Mouse (Mus musculus): Measurements from ENCODE around the gene Olfr167. TPM values are rescaled to one million over a fixed set of nuclear protein-coding genes. Genes with fewer than 3 reads are reported as not detected.
"Not testable (repeated sequence)": the region's sequence is repeated elsewhere in the genome, so short reads cannot be mapped to it uniquely, and the experiment has no call there.

Gene Olfr167
- not detected in 2 replicates for polyA plus RNA-seq (2014; fragmentation: Nextera tagmentation; extraction: Ambion mirVana)

DNA sequence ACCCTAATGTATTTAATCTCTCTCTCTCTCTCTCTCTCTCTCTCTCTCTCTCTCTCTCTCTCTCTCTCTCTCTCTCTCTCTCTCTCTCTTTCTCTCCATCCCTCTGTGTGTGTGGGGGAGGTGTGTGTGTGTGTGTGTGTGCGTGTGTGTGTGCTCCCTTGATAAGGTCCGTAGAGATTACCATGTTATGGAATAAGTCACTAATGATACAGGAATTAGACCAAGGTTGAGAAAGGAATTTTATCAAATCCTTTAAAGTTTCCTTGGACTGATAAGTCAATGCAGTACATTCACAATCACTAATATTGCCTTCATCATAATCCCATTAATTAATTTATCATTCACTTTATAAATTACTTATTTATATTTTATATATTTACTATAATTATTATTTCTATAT is at the start of gene Olfr167:
TSS of gene Olfr167 (minus strand) at position 101 of the 400 bp plus-strand sequence.
- H3K27ac ChIP-seq (ENCODE audit: low read depth, low read length) = no peak within 1 kb of the TSS
- ATAC-seq (no peak), DNase-seq (ENCODE audit: low spot score) (no peak)
- no peak within 1 kb of the TSS for H3K9ac ChIP-seq (ENCODE audit: low read length)
- no peaks in the 10 kb centered on the region for H3K9me3 ChIP-seq (replicated peaks; ENCODE audit: control insufficient read depth, low read length)
- WGBS = 88% methylated on average over 2 of the region's 2 CpGs
- no peaks in the 10 kb centered on the region for H3K4me1 ChIP-seq (ENCODE audit: control insufficient read depth, insufficient read depth, low read length)
- no peaks in the 10 kb centered on the region for H3K36me3 ChIP-seq (ENCODE audit: control insufficient read depth, insufficient read depth, low read length)
- H3K27me3 ChIP-seq (replicated peaks; ENCODE audit: control insufficient read depth, insufficient read depth, low read length) = no peaks in the 10 kb centered on the region
- no peak within 1 kb of the TSS for H3K4me3 ChIP-seq (ENCODE audit: low read depth, low read length)
- no peak within 1 kb of the TSS for H3K4me2 ChIP-seq (ENCODE audit: low read length)

DNA sequence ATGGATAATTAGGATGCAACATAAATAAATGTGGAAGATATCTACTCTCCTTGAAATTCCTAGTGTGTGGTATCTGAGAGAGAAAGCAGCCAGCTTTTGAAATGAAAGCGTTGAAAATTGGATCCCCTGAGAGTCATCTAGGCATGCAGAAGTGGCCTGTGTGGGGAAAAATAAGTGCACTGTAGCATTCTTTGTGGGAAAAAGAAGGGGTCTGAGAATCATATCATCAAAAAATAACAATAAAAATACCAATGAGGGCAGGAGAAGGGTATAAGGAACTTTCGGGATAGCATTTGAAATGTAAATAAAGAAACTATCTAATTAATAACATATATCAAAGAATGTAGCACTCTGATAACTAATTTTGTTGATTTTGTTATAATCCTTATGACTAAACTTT is 49.6 kb upstream of the Olfr167 start, which contains the start of gene Olfr169:
TSS of gene Olfr169 (minus strand) at position 101 of the 400 bp plus-strand sequence.
- not testable (repeated sequence) for DNase-seq (ENCODE audit: low spot score); H3K4me1 ChIP-seq (ENCODE audit: control insufficient read depth, insufficient read depth, low read length); H3K4me2 ChIP-seq (ENCODE audit: low read length); H3K9ac ChIP-seq (ENCODE audit: low read length); H3K27ac ChIP-seq (ENCODE audit: low read depth, low read length); H3K4me3 ChIP-seq (ENCODE audit: low read depth, low read length); H3K9me3 ChIP-seq (replicated peaks; ENCODE audit: control insufficient read depth, low read length); H3K36me3 ChIP-seq (ENCODE audit: control insufficient read depth, insufficient read depth, low read length); ATAC-seq; H3K27me3 ChIP-seq (replicated peaks; ENCODE audit: control insufficient read depth, insufficient read depth, low read length)
- WGBS = 100% methylated on average over 2 of the region's 2 CpGs

DNA sequence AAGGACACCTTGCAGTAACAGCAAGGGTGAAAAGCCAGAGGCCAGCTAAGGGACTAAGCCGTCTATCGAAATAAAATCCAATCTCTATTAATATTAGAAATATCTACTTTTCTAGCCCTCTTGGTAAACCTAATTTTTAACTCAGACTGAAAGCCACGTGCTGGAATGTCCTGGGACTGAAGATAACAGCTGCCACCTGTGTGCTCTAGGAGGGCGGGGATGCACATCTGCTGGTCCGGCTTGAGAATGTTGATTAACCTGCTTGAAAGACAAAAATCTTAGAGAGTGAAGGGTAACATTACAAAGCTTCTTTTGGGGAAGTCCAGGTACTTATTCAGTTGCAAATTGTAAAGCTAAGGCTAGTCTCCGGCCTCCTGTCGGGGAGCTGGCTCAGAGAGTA is 31.4 kb upstream of the Olfr167 start:
- H3K4me3 ChIP-seq (ENCODE audit: low read depth, low read length); H3K27ac ChIP-seq (ENCODE audit: low read depth, low read length); H3K4me2 ChIP-seq (ENCODE audit: low read length); ATAC-seq; H3K36me3 ChIP-seq (ENCODE audit: control insufficient read depth, insufficient read depth, low read length); H3K4me1 ChIP-seq (ENCODE audit: control insufficient read depth, insufficient read depth, low read length); H3K9me3 ChIP-seq (replicated peaks; ENCODE audit: control insufficient read depth, low read length); H3K27me3 ChIP-seq (replicated peaks; ENCODE audit: control insufficient read depth, insufficient read depth, low read length); DNase-seq (ENCODE audit: low spot score); H3K9ac ChIP-seq (ENCODE audit: low read length): not testable (repeated sequence)
- 88% methylated on average over 7 of the region's 7 CpGs for WGBS

DNA sequence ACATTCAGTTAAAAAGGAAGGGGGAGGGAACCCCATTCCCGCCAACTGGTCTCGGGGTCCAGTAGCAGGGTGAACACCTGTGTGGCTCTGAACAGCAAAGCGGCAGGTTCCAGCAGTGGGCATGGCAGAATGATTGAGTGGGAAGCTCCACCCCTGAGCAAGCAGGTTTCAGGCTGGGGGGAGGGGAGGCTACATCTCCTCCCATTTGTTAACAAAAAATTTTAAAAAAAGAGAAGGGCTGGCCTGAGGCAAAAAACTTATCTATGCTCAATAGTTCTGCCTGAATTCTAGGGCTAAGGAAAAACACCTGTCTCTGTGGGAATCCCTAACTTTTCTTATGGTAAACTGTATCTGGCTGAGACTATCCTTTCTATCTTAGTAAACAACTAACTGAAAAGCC is 30.2 kb upstream of the Olfr167 start:
- not testable (repeated sequence) for H3K36me3 ChIP-seq (ENCODE audit: control insufficient read depth, insufficient read depth, low read length); ATAC-seq
- WGBS = 96% methylated on average over 3 of the region's 3 CpGs

DNA sequence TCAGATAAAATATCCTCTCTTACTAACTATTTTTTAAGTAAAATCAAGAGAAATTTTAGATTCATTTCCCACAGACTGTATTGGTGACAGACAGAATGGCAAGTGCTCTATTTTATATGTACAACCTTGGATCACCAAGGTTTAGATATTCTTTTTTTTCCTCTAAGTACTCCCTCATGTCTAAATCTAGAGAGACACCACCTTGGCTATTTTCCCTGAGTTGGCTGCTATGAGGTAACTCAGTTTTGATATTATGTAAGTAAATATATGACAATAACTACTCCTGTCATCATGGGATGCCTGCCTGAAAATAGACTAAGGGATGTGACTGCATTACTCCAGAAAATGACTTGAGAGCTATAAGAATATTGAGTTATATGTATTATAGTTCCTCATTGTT is 13.4 kb upstream of the Olfr167 start, which contains the start of gene Olfr168:
TSS of gene Olfr168 (minus strand) at position 101 of the 400 bp plus-strand sequence.
- Histone ChIP-seq H3K27ac (ENCODE audit: low read depth, low read length) (no peak within 1 kb of the TSS), H3K4me2 (ENCODE audit: low read length) (no peak within 1 kb of the TSS), H3K4me1 (ENCODE audit: control insufficient read depth, insufficient read depth, low read length) (no peaks in the 10 kb centered on the region), H3K4me3 (ENCODE audit: low read depth, low read length) (no peak within 1 kb of the TSS), H3K9me3 (replicated peaks; ENCODE audit: control insufficient read depth, low read length) (no peaks in the 10 kb centered on the region; the same call in 1 of the 2 replicates), H3K36me3 (ENCODE audit: control insufficient read depth, insufficient read depth, low read length) (no peaks in the 10 kb centered on the region), H3K9ac (ENCODE audit: low read length) (no peak within 1 kb of the TSS), H3K27me3 (replicated peaks; ENCODE audit: control insufficient read depth, insufficient read depth, low read length) (no peaks in the 10 kb centered on the region)
- no peak for ATAC-seq
- DNase-seq (ENCODE audit: low spot score) = no peak

More for the DNA sequence above, 30.2 kb upstream of the Olfr167 start:
- not testable (repeated sequence) for H3K4me2 ChIP-seq (ENCODE audit: low read length); DNase-seq (ENCODE audit: low spot score); H3K9ac ChIP-seq (ENCODE audit: low read length); H3K4me3 ChIP-seq (ENCODE audit: low read depth, low read length); H3K27me3 ChIP-seq (replicated peaks; ENCODE audit: control insufficient read depth, insufficient read depth, low read length); H3K9me3 ChIP-seq (replicated peaks; ENCODE audit: control insufficient read depth, low read length); H3K4me1 ChIP-seq (ENCODE audit: control insufficient read depth, insufficient read depth, low read length); H3K27ac ChIP-seq (ENCODE audit: low read depth, low read length)

DNA sequence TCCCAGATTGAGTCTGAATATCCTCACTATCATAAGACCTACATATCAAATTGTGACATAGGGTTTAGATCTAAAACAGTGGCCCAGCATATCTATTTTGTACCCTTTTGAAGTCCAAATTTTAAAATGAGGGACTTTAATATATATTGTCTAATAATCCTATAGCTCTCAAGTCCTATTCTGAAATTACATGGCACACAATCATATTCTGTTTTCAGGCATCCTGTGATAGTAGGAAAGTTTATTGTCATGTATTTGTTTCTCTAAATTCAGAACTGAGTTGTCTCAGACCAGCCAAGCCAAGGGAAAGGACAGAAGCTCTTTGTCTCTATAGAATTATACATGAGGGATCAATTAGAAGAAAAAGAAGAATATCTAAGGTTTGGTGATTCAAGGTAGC is 38.7 kb downstream of the Olfr167 start, which contains the start of gene Olfr166:
TSS of gene Olfr166 (plus strand) at position 301 of the 400 bp plus-strand sequence.
- H3K9me3 ChIP-seq (replicated peaks; ENCODE audit: control insufficient read depth, low read length) = no peaks in the 10 kb centered on the region; the same call in 1 of the 2 replicates
- H3K36me3 ChIP-seq (ENCODE audit: control insufficient read depth, insufficient read depth, low read length) = no peaks in the 10 kb centered on the region
- ATAC-seq (no peak), DNase-seq (ENCODE audit: low spot score) (no peak)
- no peaks in the 10 kb centered on the region for H3K4me1 ChIP-seq (ENCODE audit: control insufficient read depth, insufficient read depth, low read length)
- no peak within 1 kb of the TSS for H3K4me3 ChIP-seq (ENCODE audit: low read depth, low read length)
- no peaks in the 10 kb centered on the region for H3K27me3 ChIP-seq (replicated peaks; ENCODE audit: control insufficient read depth, insufficient read depth, low read length)
- H3K4me2 ChIP-seq (ENCODE audit: low read length) = no peak within 1 kb of the TSS
- H3K9ac ChIP-seq (ENCODE audit: low read length) = no peak within 1 kb of the TSS
- no peak within 1 kb of the TSS for H3K27ac ChIP-seq (ENCODE audit: low read depth, low read length)

DNA sequence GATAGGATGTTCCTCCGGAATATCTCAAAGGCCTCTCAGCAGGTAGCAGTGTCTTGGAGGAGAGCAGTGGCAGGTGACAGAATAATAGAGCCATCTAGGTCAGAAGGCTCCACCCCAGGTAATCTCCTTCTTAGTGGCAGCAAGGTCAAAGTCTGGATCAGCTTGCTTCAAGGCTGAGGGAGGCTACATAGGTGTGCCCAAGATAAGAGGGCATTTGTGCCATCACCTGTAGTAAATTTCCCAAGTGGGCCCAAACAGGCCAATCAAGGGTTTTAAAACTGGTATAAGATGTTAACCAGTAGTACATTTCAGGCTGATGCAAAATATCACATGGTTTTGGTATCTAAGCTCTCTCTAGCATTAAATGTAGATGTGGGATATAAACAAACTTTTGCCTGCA is 57.7 kb downstream of the Olfr167 start:
- H3K9me3 ChIP-seq (replicated peaks; ENCODE audit: control insufficient read depth, low read length) = no peaks in the 10 kb centered on the region
- ATAC-seq (no peak), DNase-seq (ENCODE audit: low spot score) (no peak)
- H3K4me3 ChIP-seq (ENCODE audit: low read depth, low read length) = no peak overlapping the region
- no peaks in the 10 kb centered on the region for H3K4me1 ChIP-seq (ENCODE audit: control insufficient read depth, insufficient read depth, low read length)
- H3K27me3 ChIP-seq (replicated peaks; ENCODE audit: control insufficient read depth, insufficient read depth, low read length) = no peaks in the 10 kb centered on the region
- H3K27ac ChIP-seq (ENCODE audit: low read depth, low read length) = no peak overlapping the region
- H3K4me2 ChIP-seq (ENCODE audit: low read length) = no peak overlapping the region
- 92% methylated on average over 1 of the region's 1 CpGs for WGBS
- H3K9ac ChIP-seq (ENCODE audit: low read length) = no peak overlapping the region
- H3K36me3 ChIP-seq (ENCODE audit: control insufficient read depth, insufficient read depth, low read length) = no peaks in the 10 kb centered on the region

Other genes with a start within 250 kb of the Olfr167 start
- gene Olfr164, start 208.2 kb downstream of the Olfr167 start, polyA plus RNA-seq (2014; fragmentation: Nextera tagmentation; extraction: Ambion mirVana) = not detected in 2 replicates
- not detected in 2 replicates for gene Olfr165, start 99.1 kb downstream of the Olfr167 start, polyA plus RNA-seq (2014; fragmentation: Nextera tagmentation; extraction: Ambion mirVana)
- not detected in 2 replicates for gene Olfr166, start 38.6 kb downstream of the Olfr167 start, polyA plus RNA-seq (2014; fragmentation: Nextera tagmentation; extraction: Ambion mirVana)
- gene Olfr168, start 13.3 kb upstream of the Olfr167 start, polyA plus RNA-seq (2014; fragmentation: Nextera tagmentation; extraction: Ambion mirVana) = not detected in 2 replicates
- gene Olfr169, start 49.5 kb upstream of the Olfr167 start, polyA plus RNA-seq (2014; fragmentation: Nextera tagmentation; extraction: Ambion mirVana) = not detected in 2 replicates
- gene Olfr170, start 89.6 kb upstream of the Olfr167 start, polyA plus RNA-seq (2014; fragmentation: Nextera tagmentation; extraction: Ambion mirVana) = not detected in 2 replicates
- gene Olfr171, start 107.7 kb upstream of the Olfr167 start, polyA plus RNA-seq (2014; fragmentation: Nextera tagmentation; extraction: Ambion mirVana) = not detected in 2 replicates
- gene Lamp3, start 184.1 kb upstream of the Olfr167 start, polyA plus RNA-seq (2014; fragmentation: Nextera tagmentation; extraction: Ambion mirVana) = not detected in 2 replicates
- gene B3gnt5, start 237.9 kb upstream of the Olfr167 start, polyA plus RNA-seq (2014; fragmentation: Nextera tagmentation; extraction: Ambion mirVana) = 61.0 and 67.3 TPM in 2 replicates